Mouse (Mus musculus) lung, postnatal 14 days (tissue): ENCODE measurements around the gene Ap2b1.

Experiments used
- DNase-seq: peaks from one replicate; pipeline ENCODE4 v3.0.0; 2021

Ap2b1 gene

DNA sequence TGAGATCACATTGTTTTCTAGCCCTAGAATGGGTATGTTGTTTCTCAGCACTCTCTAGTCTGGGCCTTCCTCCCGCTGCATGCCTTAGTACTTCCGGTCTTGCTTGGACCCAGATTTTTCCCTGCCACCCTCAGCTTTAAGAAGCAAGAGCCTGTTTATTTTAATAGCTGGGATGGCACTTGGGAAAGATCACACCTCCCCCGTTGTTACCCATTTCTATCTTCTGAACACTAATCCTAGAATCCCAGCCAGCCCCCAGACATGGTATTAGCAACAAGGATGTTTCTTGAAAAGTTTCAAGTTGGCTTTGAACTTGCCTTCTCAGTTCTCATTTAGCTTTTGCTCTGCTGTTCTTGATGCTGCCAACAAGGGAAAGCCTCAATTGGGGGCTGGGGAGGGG, 107.6 kb downstream of the Ap2b1 start:
- DNase-seq: no peak

DNA sequence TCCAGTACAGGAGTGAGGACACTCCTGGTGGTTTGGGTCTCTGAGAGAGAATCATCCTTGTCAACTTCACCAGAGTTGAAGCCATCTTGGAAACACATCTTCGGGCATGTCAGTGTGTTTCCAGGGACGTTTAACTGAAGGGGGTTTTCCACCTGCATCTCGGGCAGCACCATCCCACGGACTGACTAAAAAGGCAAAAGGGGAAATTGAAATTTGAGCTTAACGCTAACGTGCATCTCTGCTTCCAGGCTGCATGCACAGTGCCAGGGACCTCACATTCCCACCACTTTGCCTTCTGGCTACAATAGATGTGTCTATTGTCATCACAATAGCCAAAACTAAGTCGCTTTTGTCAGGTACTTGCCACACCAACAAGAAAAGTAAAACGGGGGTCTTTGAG, 109.4 kb downstream of the Ap2b1 start:
- no peak for DNase-seq

DNA sequence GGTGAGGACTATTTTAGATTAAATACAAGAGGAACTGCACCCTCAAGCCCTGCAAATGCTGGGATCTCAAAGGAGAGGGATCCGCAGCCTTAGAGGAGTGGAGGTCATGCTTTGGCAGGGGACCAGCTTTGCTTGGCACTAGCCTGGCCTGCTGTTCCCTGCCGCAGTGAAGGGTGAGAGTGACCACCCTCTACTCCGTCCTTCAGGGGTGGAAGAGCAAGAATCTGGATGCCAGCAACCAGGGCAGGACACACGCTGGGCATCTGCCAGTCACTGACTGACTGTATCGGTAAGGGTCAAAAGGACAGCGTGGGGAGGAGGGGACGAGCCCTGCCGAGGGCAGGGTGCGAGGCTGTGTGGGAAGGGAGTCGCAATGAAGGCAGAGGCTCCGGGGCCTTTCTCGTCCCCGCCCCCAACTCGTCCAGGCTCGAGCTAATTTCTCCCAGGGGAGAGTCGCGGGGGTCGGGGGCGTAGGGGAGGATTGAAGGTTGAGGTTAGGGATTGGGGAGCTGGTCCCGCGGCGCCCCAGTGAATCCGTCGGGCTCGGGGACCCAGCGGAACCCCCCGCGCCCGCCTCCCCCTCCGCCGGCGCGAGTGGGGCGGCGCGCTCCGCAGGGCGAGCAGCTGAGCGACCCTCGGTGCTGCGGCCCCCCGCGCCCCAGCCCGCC, 110.4 kb downstream of the Ap2b1 start, which contains the start of gene Rasl10b:
Rasl10b (plus strand) TSS at position 51 of the 668 bp plus-strand sequence.
- DNase-seq: peak; percentile 17

DNA sequence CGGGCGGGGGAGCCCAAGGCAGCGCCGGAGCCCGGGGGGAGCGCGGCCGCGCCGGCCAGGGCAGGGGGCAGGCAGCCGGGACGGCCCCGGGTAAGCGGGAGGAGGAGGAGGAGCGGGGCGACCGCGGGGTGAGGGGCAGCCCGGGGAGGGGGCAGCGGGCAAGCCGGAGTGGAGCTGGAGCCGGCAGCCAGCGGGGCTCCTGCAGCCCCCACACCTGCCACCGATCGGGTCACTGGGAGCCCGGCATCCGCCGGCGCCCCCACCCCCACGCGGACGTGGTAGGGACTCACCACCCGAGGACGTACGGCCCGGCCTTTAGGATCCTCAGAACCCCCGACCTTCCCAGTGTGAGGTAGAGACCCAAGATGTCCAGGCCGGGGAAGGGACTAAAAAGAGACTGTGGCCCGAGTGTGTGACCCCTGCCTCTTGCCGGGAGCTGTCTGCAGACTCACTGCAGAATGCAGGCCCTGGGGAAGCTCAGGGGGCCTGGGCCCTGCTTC, 111.0 kb downstream of the Ap2b1 start:
- DNase-seq: no peak

DNA sequence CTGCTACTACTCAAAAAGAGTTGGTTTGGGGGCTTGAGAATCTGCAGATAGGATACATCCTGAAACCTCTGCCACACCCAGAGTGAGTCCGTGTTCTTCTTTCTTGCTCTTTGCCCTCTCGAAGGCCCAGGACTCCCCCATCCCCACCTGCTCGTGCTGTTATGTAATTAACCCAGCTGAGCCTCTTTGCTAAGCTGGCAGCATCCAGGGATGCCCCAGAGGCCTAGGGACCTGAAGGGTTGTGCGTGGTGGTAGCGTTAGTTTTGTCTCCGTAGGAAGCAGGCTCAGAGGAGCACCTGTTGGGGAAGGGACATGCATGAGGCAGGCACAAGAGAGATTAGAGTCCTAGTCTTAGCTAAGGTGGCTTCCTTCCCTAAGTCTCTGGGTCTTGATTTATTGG, 111.7 kb downstream of the Ap2b1 start:
- no peak for DNase-seq

DNA sequence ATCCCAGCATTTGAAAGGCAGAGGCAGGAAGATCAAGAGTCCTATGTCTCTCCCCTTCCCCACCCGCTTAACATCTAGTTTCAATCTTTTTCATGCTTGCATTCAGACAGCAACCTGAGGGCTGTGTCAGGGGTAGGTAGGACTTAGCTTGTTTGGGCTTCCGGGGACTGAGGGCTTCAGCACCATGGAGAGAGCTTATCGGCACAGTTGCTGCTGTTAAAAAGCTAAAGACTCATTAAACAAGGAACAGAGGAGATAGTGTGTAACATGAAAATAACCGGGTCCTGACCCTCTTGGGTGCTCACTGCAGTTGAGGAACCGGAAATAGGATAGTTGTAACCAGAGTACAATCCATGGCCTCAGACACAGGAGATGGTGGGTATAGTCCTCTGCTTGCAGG, 118.3 kb downstream of the Ap2b1 start:
- DNase-seq: peak; percentile 78

DNA sequence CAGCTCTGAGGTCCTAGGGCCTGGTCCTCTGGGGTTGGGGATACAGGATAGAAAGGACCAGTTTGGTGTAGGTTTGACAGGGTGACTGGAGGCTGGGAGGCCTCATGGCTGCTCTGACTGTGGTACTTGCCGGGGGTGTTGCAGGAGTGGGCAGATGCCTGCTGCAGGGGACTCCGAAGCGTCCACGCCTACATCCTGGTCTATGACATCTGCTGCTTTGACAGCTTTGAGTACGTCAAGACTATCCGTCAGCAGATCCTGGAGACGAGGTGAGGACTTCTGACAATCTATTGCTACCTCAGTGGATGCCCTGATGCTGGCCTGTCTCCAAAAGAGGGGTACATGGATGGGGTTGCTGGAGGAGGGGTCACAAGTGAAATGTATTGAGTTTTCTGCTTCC, 118.9 kb downstream of the Ap2b1 start:
- no peak for DNase-seq

DNA sequence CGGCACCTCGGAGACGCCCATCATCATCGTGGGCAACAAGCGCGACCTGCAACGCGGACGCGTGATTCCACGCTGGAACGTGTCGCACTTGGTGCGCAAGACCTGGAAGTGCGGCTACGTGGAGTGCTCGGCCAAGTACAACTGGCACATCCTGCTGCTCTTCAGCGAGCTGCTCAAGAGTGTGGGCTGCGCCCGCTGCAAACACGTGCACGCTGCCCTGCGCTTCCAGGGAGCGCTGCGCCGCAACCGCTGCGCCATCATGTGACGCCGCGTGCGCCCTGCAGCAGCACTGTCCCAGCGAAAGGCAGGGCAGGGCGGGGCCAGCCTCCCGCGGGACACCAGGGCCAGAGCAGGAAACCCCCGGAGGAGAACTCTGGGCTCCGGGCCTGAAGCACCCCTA, 119.7 kb downstream of the Ap2b1 start:
- no peak for DNase-seq

DNA sequence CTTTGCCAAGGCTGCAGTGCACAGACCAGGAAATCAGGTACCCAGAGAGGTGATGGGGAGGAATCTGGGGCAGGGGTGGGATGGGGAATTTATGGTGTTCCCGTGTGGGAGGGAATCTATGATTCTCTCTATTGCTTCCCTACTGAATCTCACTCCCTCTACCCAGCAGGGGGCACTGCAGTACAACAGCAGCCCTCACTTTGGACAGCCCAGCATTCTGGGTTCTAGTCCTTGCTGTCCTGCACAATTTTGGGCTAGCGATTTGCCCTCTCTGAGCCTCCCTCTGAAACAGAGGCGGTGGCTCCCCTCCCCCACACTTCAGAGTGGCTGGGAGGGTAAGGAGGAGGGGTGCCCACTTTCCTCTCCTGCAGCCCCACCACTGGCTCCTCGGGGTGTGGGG, 121.5 kb downstream of the Ap2b1 start:
- no peak for DNase-seq

DNA sequence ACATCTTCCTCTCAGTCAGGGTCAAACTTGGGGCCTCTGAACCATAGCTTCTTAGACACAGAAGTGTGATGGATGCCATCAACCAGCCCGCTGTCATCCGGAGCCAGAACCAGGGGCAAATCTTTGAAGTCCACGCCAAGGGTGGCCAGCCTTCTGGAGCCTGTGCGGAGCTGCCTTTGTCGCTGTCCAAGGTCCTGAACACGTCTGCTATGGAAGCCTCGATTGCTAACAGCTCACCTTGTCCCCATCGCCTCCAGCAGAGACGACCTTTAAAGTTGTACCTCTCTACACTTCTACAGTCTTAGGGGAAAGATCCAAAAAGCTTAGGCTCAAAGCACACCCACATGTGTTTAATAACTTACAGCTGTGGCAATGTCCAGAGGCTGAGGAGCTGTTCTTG, 122.5 kb downstream of the Ap2b1 start:
- DNase-seq: peak; percentile 85

DNA sequence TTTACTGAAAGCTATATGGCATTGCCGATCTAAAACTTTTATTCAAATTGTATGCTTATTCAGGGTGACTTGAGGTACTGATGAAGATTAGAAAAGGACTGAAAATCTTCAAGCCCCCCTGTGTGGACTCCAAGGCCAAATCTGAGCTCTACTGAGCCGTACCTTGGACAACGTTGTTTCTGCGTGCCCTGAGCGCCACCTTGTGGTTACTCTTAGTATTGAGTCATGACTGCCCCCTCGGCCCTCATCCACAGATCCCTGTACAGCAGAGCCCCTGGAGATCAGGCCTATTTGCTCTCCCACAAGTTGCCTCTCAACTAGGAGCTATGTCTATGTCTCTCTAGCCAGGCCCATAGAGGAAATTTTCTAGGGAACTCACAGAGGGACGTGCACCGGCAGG, 125.9 kb downstream of the Ap2b1 start:
- DNase-seq: peak; percentile 77

DNA sequence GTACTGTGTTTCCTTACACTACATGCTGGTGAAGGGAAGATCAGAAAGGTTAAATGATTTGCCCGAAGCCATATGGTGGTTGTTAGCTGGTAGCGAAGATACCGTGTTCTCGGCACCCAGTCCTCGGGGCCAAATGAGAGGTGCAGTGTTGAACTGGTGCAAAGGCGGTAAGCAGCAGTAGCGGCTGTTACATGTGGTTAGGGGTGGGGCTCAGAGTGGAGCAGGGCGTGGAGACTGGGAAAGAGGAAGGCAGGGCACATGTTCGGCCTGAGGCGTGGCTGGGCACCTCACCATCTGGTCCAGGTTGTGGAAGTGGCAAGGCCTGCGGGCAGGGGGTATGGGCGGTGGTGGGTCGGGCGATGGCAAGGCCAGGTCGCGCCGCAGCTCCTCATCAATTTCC, 128.1 kb downstream of the Ap2b1 start:
- DNase-seq: peak; percentile 30

DNA sequence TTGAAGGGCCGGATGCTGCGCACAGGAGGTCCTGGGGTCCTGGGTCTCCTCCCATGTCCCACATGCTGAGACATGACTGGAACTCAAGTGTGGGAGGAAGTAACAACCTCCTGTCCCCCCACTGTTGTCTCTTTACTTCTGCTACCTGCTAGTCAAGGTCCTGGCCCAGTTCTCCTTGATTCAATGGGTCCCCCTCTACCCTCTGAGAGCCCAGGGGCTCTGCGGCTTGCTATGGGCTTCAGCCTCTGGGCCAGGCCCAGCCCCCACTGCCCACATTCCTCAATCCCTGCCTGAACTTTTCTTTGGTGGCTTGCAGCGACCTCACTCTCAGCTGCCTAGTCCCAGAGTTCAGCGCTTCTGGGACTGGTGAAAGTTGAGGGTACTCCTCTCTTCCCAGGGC, 130.5 kb downstream of the Ap2b1 start, which contains the start of gene Gas2l2:
Gas2l2 (minus strand) TSS at position 101 of the 400 bp plus-strand sequence.
- DNase-seq: no peak

DNA sequence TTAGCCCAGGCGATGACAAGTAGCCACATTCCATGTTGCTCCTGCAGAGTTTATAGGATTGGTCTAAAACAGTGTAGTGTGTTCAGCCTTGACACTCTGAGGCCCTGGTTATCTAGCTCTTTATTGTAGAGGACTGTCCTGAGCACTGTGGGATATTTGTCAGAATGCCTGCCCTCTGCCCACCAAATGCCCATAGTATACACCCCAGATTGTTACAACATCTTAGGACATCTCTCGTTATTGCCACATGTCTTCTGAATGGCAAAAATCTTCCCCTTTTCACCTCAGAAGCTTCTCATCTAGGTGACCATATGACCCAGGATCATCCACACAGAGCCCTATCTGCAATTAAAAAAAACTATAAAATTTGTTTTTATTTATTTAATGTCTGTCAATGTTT, 133.7 kb downstream of the Ap2b1 start:
- no peak for DNase-seq

DNA sequence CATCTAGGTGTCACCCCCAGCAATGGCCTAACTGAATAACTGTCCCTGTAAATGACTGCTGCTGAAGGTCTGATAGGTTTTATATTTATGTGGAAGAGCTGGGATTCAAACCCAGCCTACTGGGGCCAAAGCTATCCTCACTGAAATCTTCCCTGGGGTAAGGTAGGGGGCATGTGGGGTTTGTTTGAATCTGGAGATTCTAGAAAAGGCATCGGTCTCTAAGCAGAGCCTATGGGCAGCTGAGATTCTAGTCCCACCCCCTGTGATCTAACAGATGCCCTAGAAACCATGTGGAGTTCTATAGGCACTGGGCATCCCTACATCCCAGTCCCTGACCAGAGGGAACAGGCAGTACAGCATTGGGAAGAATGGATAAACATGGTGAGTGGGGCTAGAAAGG, 138.6 kb downstream of the Ap2b1 start, which contains the start of gene 1700020L24Rik:
1700020L24Rik (plus strand) TSS at position 301 of the 400 bp plus-strand sequence.
- no peak for DNase-seq

DNA sequence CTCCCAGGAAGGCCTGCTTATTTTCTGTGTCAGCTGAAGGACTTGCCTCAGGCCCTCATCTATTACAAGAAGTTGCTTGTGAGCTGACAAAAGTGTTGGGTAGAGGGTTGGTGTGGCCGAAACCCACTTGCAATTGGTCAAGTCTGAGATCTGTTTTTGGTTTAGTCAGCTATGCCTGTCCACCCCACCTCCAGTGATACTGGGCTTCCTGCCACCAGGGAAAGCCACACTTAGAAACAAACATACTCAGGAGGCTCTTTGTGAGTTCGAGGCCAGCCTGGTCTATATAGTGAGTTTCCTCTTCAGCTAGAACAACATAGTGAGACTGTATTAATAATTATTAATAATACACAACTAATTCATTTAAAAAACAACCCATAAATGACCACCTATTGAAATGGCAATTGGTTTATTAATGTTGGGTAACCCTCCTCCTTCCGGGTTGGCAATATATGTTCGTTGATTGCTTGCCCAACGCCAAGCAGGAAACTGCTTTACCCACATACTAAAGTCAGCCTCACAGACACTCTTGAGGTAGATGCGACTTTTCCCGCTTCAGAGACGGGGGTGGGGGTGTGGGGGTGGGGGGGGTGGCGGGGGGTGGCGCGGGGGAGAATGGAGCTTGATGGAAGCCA, 140.7 kb downstream of the Ap2b1 start:
- DNase-seq: no peak

DNA sequence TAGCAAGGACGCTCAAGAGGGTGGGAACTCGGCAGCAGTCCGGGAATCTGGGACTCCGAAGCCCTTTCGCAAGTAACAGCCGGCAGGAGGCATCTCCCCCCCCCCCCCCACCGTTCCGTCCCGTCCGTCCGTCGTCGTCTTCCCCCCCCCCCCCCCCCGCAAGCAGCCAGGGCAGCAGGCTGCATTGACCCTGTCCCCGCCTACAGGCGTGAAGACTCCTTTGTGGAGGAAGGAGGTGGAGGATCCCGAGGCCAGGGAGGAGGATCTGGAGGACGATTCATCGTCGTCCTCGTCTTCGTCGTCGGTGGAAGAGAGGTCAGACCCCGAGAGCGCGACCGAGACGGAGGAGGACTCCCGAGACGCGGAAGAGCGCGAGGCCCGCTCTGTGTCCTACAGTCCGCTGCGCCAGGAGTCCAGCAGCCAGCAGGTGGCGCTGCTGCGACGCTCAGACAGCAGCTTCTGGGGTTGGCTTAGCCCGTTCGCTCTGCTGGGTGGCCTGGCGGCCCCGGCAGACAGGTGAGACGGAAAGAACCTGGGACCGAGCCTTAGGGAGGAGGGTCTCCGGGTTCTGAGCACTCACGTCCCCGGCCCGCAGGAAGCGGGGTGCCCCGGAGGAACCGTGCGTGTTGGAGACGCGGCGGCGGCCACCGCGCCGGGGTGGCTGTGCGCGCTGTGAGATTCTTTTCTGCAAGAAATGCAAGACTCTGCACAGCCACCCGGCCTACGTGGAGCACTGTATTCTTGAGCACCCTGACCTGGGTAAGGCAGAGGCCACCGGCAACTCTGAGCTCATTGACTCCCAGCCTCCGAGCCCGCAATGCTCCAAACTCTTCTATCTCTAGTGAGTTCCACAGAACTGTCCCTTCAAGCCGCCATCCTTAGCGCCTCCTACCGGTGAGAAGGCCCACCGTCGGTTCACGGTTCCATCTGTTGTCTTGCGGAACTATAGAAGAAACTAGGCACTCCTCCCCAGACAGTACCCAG, 141.5 kb downstream of the Ap2b1 start:
- DNase-seq: peak; percentile 90

DNA sequence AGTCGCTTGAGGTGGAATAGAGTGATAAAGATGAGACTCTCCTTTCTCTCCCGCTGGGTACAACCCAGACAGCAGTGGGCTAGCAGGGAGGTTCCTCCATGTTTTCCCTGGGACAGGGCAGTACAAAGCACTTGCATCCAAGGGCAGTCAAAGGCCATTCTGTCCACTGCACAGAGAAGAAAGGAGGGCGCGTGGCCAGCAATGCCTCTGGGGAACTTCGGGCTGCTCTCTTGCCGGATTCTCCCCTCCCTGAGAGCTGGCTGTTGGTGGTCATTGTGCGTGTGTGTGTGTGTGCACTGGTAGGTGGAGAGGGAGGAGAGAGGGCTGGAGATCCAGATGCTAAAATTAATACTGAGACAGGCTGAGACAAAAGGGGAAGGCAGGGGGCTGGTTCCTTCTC, 142.4 kb downstream of the Ap2b1 start:
- no peak for DNase-seq

DNA sequence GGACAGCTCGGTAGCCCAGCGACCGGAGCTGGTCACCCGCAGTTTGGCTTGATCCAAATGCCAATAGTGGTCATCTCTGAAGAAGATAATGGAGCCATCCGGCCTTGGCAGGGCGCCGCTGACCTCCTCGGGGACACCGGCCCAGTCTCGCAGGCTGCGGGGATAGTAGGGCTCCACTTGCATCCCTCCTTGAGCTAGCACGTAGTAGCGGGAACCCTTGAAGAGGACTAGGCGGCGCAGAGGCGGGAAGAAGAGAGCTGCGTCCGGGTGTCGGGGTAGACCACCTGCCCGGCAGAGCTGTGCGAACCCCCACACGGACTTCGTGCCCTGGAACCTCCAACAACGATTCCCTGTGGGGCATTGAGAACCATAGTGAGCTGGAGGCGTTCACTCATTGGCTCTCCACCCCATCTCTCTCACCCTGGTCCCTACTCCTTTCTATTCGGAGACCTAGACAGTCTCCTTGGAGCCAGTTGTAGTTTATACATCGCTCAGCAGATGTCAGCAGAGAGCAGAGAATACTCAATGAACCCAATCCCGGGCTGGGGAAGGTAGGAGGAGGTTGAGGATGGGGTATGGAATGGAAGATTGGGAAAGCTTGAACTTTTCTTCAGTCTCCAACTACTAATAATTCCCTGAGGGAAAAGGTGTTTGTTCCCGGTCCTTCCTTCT, 143.9 kb downstream of the Ap2b1 start:
- DNase-seq: peak; percentile 83

DNA sequence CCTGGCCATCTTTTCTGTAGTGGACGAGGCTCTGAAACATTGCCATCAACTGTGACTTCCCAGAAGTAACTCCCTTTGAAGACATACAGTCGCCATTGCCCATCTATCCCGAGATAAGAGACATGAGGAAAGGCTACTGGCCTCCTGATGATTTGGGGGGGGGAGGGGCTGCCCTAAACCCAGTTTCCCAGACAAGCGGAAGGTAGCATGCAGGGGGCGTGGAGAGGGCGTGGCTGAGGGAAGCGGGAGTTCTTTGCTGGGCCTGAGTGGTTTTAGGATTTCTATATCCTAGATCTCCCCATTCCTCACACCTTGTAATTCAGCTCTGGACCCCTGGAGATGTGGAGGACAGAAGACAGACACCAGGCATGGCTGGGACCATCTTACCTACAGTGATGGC, 145.0 kb downstream of the Ap2b1 start:
- DNase-seq: no peak

DNA sequence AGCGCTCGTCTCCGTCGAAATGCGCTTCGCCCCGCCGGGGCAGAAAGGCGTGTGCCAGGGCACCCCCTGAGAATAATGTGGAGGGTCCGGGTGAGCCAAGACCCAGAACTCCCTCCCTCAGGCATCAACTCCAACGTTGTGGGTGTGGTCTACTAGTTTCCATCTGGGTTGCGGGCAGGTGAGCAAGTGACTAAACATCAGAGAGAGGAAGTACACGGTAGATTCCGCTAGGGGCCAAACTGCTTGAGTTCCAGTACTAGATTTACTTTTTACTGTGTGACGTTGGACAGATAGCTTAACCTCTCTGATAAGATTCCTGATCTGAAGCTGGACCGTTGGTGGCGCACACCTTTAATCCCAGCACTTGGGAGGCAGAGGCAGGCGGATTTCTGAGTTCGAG, 146.2 kb downstream of the Ap2b1 start:
- DNase-seq: no peak

DNA sequence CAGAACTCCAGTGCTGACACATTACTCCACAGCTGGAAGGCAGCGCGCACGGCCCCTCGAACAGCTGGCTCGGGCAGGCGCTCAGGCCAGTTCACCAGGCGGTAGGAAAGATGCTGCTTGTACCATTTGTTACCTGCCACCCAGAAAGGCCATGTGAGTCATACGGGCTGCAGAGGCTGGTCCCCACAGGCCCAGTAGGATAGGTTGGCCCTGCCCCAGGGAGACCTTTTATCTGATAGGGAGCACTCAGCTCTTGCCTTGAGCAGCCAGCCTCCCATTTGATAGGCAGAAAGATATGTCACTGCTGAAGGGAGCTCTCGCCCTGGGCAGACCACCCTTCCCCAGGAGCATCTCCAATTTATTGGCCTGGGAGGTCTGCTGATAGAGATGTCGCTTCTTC, 148.8 kb downstream of the Ap2b1 start:
- no peak for DNase-seq
